In genomic region chr7:45831128-45831525, GRCm38 (mm10) we compare ENCODE assay signal across 9 mouse cellular contexts. TPM values are rescaled to one million over a fixed set of nuclear protein-coding genes. Genes with fewer than 3 reads are reported as not detected.
DNase-seq lines count a peak whose midpoint lies in the region; ATAC-seq and TF ChIP-seq lines count a peak whose summit lies in the region.
"Had no signal": no experiment of that assay in that cellular context is flagged by ENCODE, and none has a peak within 500 bp of the region (broad histone marks: within the 10 kb centered on the region; RNA-seq: fewer than 3 reads in every experiment).

No protein-coding gene starts in this region.

- H3K27me3 ChIP-seq in kidney, postnatal 0 days (ENCODE audit: insufficient read depth, low read length) = peaks cover 33% of the 10 kb centered on the region
- H3K27me3 ChIP-seq in embryonic facial prominence, embryonic 11.5 days (ENCODE audit: control insufficient read depth, insufficient read depth, low read length) = peaks cover 41% of the 10 kb centered on the region
- peaks cover 45% of the 10 kb centered on the region for H3K27me3 ChIP-seq in intestine, embryonic 15.5 days (replicated peaks)
- peaks cover 46% of the 10 kb centered on the region for H3K27me3 ChIP-seq in neural tube, embryonic 11.5 days (ENCODE audit: control insufficient read depth, insufficient read depth, low read length)

- H3K9ac ChIP-seq in kidney, postnatal 0 days (ENCODE audit: low read depth, low read length) = no peak overlapping the region
- no peak overlapping the region; the same call in 1 of the 2 replicates for H3K9ac ChIP-seq in embryonic facial prominence, embryonic 11.5 days (replicated peaks; ENCODE audit: low read length)
- H3K9ac ChIP-seq in intestine, embryonic 15.5 days = peak overlapping the region; percentile 63; the same call in 1 of the 2 replicates
- H3K9ac ChIP-seq in neural tube, embryonic 11.5 days (ENCODE audit: low read length) = 0 out of 2 replicates have a peak overlapping the region, but pooled peaks have one; percentile 62

- peaks cover 20% of the 10 kb centered on the region for H3K4me1 ChIP-seq in kidney, postnatal 0 days (replicated peaks; ENCODE audit: insufficient read depth, low read length)
- H3K4me1 ChIP-seq in embryonic facial prominence, embryonic 11.5 days (ENCODE audit: control insufficient read depth, insufficient read depth, low read length) = peaks cover 5% of the 10 kb centered on the region; the same call in 1 of the 2 replicates
- H3K4me1 ChIP-seq in intestine, embryonic 15.5 days (replicated peaks) = peaks cover 26% of the 10 kb centered on the region
- H3K4me1 ChIP-seq in neural tube, embryonic 11.5 days (ENCODE audit: control insufficient read depth, insufficient read depth, low read length) = peaks cover 6% of the 10 kb centered on the region

- WGBS in kidney, postnatal 0 days = 18% methylated on average over 5 of the region's 5 CpGs
- 18% methylated on average over 5 of the region's 5 CpGs for WGBS in embryonic facial prominence, embryonic 11.5 days
- 26% methylated on average over 5 of the region's 5 CpGs for WGBS in intestine, embryonic 15.5 days
- WGBS in neural tube, embryonic 11.5 days = 18% methylated on average over 5 of the region's 5 CpGs

- peak overlapping the region; percentile 85 for H3K4me2 ChIP-seq in kidney, postnatal 0 days (ENCODE audit: low read length)
- peak overlapping the region; percentile 61 for H3K4me2 ChIP-seq in embryonic facial prominence, embryonic 11.5 days (ENCODE audit: low read depth, low read length)
- peak overlapping the region; percentile 67 for H3K4me2 ChIP-seq in intestine, embryonic 15.5 days (replicated peaks)
- H3K4me2 ChIP-seq in neural tube, embryonic 11.5 days (ENCODE audit: low read depth) = peak overlapping the region; percentile 67; the same call in 1 of the 2 replicates

- peaks cover 24% of the 10 kb centered on the region for H3K36me3 ChIP-seq in kidney, postnatal 0 days (ENCODE audit: insufficient read depth, low read length)
- peaks cover 9% of the 10 kb centered on the region for H3K36me3 ChIP-seq in embryonic facial prominence, embryonic 11.5 days (replicated peaks; ENCODE audit: control insufficient read depth, insufficient read depth, low read depth, low read length)
- peaks cover 22% of the 10 kb centered on the region for H3K36me3 ChIP-seq in intestine, embryonic 15.5 days
- H3K36me3 ChIP-seq in neural tube, embryonic 11.5 days (ENCODE audit: control insufficient read depth, insufficient read depth, low read length) = peaks cover 17% of the 10 kb centered on the region

- H3K4me3 ChIP-seq in kidney, postnatal 0 days (replicated peaks; ENCODE audit: low read depth, low read length) = peak overlapping the region; percentile 76
- peak overlapping the region; percentile 93 for H3K4me3 ChIP-seq in embryonic facial prominence, embryonic 11.5 days (ENCODE audit: low read depth, low read length)
- peak overlapping the region; percentile 80 for H3K4me3 ChIP-seq in intestine, embryonic 15.5 days (replicated peaks)
- H3K4me3 ChIP-seq in neural tube, embryonic 11.5 days (ENCODE audit: low read depth, low read length) = peak overlapping the region; percentile 89

- H3K27ac ChIP-seq in kidney, postnatal 0 days = no peak overlapping the region; the same call in 1 of the 2 replicates
- no peak overlapping the region for H3K27ac ChIP-seq in embryonic facial prominence, embryonic 11.5 days (replicated peaks; ENCODE audit: low read depth, low read length)
- H3K27ac ChIP-seq in intestine, embryonic 15.5 days = no peak overlapping the region
- H3K27ac ChIP-seq in neural tube, embryonic 11.5 days (ENCODE audit: low read depth, low read length) = peak overlapping the region; percentile 61; the same call in 1 of the 2 replicates

- no peaks in the 10 kb centered on the region for H3K9me3 ChIP-seq in kidney, postnatal 0 days (replicated peaks; ENCODE audit: low read length)
- H3K9me3 ChIP-seq in embryonic facial prominence, embryonic 11.5 days (replicated peaks; ENCODE audit: control insufficient read depth, low read length) = no peaks in the 10 kb centered on the region
- no peaks in the 10 kb centered on the region for H3K9me3 ChIP-seq in intestine, embryonic 15.5 days
- no peaks in the 10 kb centered on the region for H3K9me3 ChIP-seq in neural tube, embryonic 11.5 days (ENCODE audit: control insufficient read depth, low read length)

- no peak for TF ChIP-seq CTCF in kidney, postnatal 0 days (IDR thresholded peaks at IDR 0.05; ENCODE audit: low read depth)

- ATAC-seq in kidney, postnatal 0 days (replicated peaks; ENCODE audit: low FRiP score, low read depth) = no peak
- no peak for ATAC-seq in embryonic facial prominence, embryonic 11.5 days (replicated peaks; ENCODE audit: insufficient number of reproducible peaks, low FRiP score, low TSS enrichment, low read depth)
- peak; percentile 13; the same call in 1 of the 2 replicates for ATAC-seq in intestine, embryonic 15.5 days
- peak; percentile 45; the same call in 1 of the 2 replicates for ATAC-seq in neural tube, embryonic 11.5 days (ENCODE audit: insufficient read depth, low FRiP score, low TSS enrichment)

- no peak for DNase-seq in kidney, postnatal 0 days (ENCODE audit: low spot score)
- no peak for DNase-seq in kidney, adult 8-10 months
- no peak for DNase-seq in embryonic facial prominence, embryonic 11.5 days (ENCODE audit: low spot score)
- no peak for DNase-seq in neural tube, embryonic 11.5 days (ENCODE audit: low spot score)
- DNase-seq in adrenal gland, postnatal 25 days = no peak
- DNase-seq in gastrocnemius, postnatal 10 days = no peak
- DNase-seq in adrenal gland, postnatal 36 days = no peak

RNA-seq across cellular contexts. Expression of gene Grwd1, which starts 0.4 kb away (rescaled TPM):
- polyA plus RNA-seq in kidney, postnatal 0 days (2015; fragmentation: Nextera tagmentation; extraction: Ambion mirVana) = 50.6 and 53.5 TPM in 2 replicates
- 78.6 and 81.7 TPM in 2 replicates for polyA plus RNA-seq in embryonic facial prominence, embryonic 11.5 days (2014; fragmentation: Nextera tagmentation; extraction: Ambion mirVana)
- 67.1 and 71.3 TPM in 2 replicates for polyA plus RNA-seq in intestine, embryonic 15.5 days (2015; fragmentation: Nextera tagmentation; extraction: Ambion mirVana)
- 69.8 and 76.5 TPM in 2 replicates for polyA plus RNA-seq in neural tube, embryonic 11.5 days (2014; fragmentation: Nextera tagmentation; extraction: Ambion mirVana)
- 22.3 and 26.6 TPM in 2 replicates for total RNA-seq in adrenal gland, postnatal 25 days (2021)
- total RNA-seq in gastrocnemius, postnatal 10 days (2021) = 10 to 100 TPM; 14.8 to 15.4 TPM
- total RNA-seq in adrenal gland, postnatal 36 days (2021) = 10 to 100 TPM; 27.1 to 36.0 TPM

RNA-seq across cellular contexts. Expression of gene Kcnj14, which starts 6.5 kb away (rescaled TPM):
- 0.80 and 1.3 TPM in 2 replicates for polyA plus RNA-seq in kidney, postnatal 0 days (2015; fragmentation: Nextera tagmentation; extraction: Ambion mirVana)
- polyA plus RNA-seq in embryonic facial prominence, embryonic 11.5 days (2014; fragmentation: Nextera tagmentation; extraction: Ambion mirVana) = 2.1 and 2.7 TPM in 2 replicates
- polyA plus RNA-seq in intestine, embryonic 15.5 days (2015; fragmentation: Nextera tagmentation; extraction: Ambion mirVana) = 0.88 and 1.0 TPM in 2 replicates
- polyA plus RNA-seq in neural tube, embryonic 11.5 days (2014; fragmentation: Nextera tagmentation; extraction: Ambion mirVana) = 0.88 and 1.4 TPM in 2 replicates
- total RNA-seq in adrenal gland, postnatal 25 days (2021) = 0.30 and 0.33 TPM in 2 replicates
- under 1 TPM; 0.36 to 0.45 TPM for total RNA-seq in gastrocnemius, postnatal 10 days (2021)
- under 1 TPM; 0.16 to 0.53 TPM for total RNA-seq in adrenal gland, postnatal 36 days (2021)
- polyA plus RNA-seq: activated CD4-positive, CD25-positive, alpha-beta regulatory T cell, adult 4 months had no signal

RNA-seq across cellular contexts. Expression of gene Cyth2, which starts 16.7 kb away (rescaled TPM):
- polyA plus RNA-seq in kidney, postnatal 0 days (2015; fragmentation: Nextera tagmentation; extraction: Ambion mirVana) = 99.2 and 105 TPM in 2 replicates
- polyA plus RNA-seq in embryonic facial prominence, embryonic 11.5 days (2014; fragmentation: Nextera tagmentation; extraction: Ambion mirVana) = 168 and 170 TPM in 2 replicates
- polyA plus RNA-seq in intestine, embryonic 15.5 days (2015; fragmentation: Nextera tagmentation; extraction: Ambion mirVana) = 89.0 and 92.0 TPM in 2 replicates
- polyA plus RNA-seq in neural tube, embryonic 11.5 days (2014; fragmentation: Nextera tagmentation; extraction: Ambion mirVana) = 223 and 239 TPM in 2 replicates
- total RNA-seq in adrenal gland, postnatal 25 days (2021) = 114 and 134 TPM in 2 replicates
- 10 to 100 TPM; 45.3 to 45.4 TPM for total RNA-seq in gastrocnemius, postnatal 10 days (2021)
- 100 to 1,000 TPM; 121 to 125 TPM for total RNA-seq in adrenal gland, postnatal 36 days (2021)

RNA-seq across cellular contexts. Expression of gene Kdelr1, which starts 41.4 kb away (rescaled TPM):
- 81.3 and 84.5 TPM in 2 replicates for polyA plus RNA-seq in kidney, postnatal 0 days (2015; fragmentation: Nextera tagmentation; extraction: Ambion mirVana)
- 85.2 and 85.7 TPM in 2 replicates for polyA plus RNA-seq in embryonic facial prominence, embryonic 11.5 days (2014; fragmentation: Nextera tagmentation; extraction: Ambion mirVana)
- 70.8 and 74.5 TPM in 2 replicates for polyA plus RNA-seq in intestine, embryonic 15.5 days (2015; fragmentation: Nextera tagmentation; extraction: Ambion mirVana)
- 75.4 and 86.4 TPM in 2 replicates for polyA plus RNA-seq in neural tube, embryonic 11.5 days (2014; fragmentation: Nextera tagmentation; extraction: Ambion mirVana)
- total RNA-seq in adrenal gland, postnatal 25 days (2021) = 140 and 141 TPM in 2 replicates
- 10 to 100 TPM; 73.5 to 74.7 TPM for total RNA-seq in gastrocnemius, postnatal 10 days (2021)
- total RNA-seq in adrenal gland, postnatal 36 days (2021) = 100 to 1,000 TPM; 137 to 140 TPM

RNA-seq across cellular contexts. Expression of gene Sult2b1, which starts 46.7 kb away (rescaled TPM):
- 3.7 and 3.9 TPM in 2 replicates for polyA plus RNA-seq in kidney, postnatal 0 days (2015; fragmentation: Nextera tagmentation; extraction: Ambion mirVana)
- 1.8 and 2.0 TPM in 2 replicates for polyA plus RNA-seq in embryonic facial prominence, embryonic 11.5 days (2014; fragmentation: Nextera tagmentation; extraction: Ambion mirVana)
- 2.8 and 2.9 TPM in 2 replicates for polyA plus RNA-seq in intestine, embryonic 15.5 days (2015; fragmentation: Nextera tagmentation; extraction: Ambion mirVana)
- polyA plus RNA-seq in neural tube, embryonic 11.5 days (2014; fragmentation: Nextera tagmentation; extraction: Ambion mirVana) = 1.1 and 1.8 TPM in 2 replicates
- 0.90 and 1.1 TPM in 2 replicates for total RNA-seq in adrenal gland, postnatal 25 days (2021)
- total RNA-seq in gastrocnemius, postnatal 10 days (2021) = not detected
- 1 to 10 TPM; 1.1 to 1.4 TPM for total RNA-seq in adrenal gland, postnatal 36 days (2021)

Comparison
In these comparisons a context has a peak if more than half of its experiments do, and no peak if none do; other contexts are left out.
1. ATAC-seq: peak in intestine, embryonic 15.5 days (single experiment) and neural tube, embryonic 11.5 days (single experiment); none in kidney, postnatal 0 days (single experiment) and embryonic facial prominence, embryonic 11.5 days (single experiment).
2. H3K9ac ChIP-seq: peak in intestine, embryonic 15.5 days (single experiment) and neural tube, embryonic 11.5 days (single experiment); none in kidney, postnatal 0 days (single experiment) and embryonic facial prominence, embryonic 11.5 days (single experiment).
3. Peak in every context shown above with its lines, with median percentiles within 50 percentile points of each other: H3K4me2 ChIP-seq and H3K4me3 ChIP-seq.